Mouse (Mus musculus) embryo, embryonic 11.5 days (tissue): ENCODE results near the gene Kcnd3.
"Not testable (repeated sequence)": the region's sequence is repeated elsewhere in the genome, so short reads cannot be mapped to it uniquely, and the experiment has no call there.

Experiments used
- DNase-seq: peaks from one replicate; pipeline ENCODE4 v3.0.0-alpha.2; 2012; ENCODE audit warnings: low read depth, low spot score

The Kcnd3 gene

DNA sequence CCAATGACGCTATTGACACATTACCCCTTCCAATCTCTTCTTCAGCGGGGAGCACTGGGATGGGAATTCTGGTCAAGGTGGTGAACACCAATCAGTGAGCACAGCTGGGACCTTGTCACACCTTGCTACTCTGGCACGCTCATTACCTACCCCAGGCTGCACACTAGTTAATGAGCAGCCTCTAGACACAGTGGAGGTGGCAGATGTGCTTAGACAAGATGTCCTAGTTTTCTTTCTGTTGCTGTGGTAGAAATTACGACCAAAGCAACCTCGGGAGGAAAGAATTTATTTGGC, 245.0 kb downstream of the Kcnd3 start:
- DNase-seq: no peak

DNA sequence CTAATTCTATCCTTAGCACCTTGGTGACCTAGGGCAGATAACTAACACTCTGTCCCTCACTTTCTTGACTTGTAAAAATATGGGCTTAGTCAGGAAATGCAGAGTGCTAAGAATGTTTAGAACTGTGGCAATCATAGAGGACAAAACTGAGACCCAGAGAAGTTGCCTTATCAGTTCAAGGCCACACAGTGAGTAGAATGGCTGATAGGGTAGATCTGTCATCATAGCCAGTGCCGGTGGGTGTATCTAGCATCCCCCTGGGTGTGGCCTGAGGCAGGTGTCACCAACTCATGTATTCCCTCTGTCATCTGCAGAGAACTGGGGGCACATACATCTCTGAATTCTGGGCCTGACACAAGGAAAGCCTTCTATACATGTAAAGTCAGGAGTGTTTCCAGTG, 246.2 kb downstream of the Kcnd3 start:
- DNase-seq: no peak

DNA sequence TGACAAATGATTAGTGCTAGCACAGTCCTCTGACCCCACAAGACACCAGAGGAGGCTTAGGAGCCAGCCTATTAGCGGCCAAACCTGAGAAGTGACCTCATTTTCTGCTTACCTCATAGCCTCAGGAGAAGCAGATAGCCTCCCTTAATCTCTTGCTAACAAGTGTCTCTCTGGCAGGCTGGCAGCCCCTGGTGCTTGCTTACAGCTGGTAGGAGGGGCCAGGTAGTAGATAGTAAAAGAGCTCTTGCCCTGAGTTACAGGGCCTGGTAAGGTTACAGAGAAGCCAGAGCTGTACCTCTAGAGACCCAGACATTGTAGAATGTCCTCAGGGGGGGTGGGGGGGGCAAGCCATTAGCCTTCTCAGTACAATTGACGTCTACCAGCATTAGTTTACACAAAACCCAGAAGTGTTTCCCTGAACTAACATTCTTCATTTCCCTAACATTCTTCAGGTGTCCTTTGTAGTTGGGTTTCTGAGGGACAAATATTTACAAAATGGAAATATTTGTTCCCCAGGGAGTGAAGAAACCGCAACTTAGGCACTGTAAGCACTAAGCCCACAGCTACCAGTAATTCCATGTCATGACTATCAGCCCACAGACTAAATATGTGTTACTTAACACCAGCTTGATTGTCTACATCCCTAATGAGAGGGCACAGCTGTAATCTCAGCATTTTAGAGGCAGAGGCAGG, 247.3 kb downstream of the Kcnd3 start:
- no peak for DNase-seq

DNA sequence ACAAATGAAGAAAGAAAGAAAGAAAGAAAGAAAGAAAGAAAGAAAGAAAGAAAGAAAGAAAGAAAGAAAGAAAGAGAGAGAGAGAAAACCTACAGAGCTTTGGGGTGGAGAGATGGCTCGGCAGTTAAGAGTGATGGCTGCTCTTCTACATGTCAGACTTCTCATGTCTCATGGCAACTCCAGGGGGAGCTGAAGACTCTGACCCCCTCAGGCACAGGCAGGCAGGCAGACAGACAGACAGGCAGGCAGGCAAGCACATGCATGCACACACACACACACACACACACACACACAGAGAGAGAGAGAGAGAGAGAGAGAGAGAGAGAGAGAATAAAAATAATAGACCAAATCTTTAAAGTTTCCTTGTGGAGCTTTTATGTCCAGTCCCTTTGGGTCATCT, 248.7 kb downstream of the Kcnd3 start:
- DNase-seq: not testable (repeated sequence)

DNA sequence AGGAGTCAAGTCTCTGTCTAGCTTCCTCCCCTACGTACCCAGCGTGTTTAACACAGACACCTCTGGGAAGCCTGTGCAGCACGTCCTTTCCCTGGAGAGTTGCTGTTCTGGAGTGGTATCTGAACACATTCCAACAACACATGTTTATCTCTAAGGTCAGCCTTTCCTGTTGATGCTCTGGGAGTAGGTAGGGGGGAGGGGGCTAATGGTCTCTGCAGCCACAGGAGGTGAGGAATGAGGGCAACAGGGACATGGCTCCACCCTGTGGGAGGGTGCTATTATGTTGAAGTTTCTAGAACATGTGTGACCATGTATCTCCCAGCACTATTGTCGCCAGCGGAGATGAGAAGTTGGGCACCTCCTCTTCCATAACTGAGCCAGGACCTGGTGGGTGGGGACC, 249.3 kb downstream of the Kcnd3 start:
- no peak for DNase-seq

DNA sequence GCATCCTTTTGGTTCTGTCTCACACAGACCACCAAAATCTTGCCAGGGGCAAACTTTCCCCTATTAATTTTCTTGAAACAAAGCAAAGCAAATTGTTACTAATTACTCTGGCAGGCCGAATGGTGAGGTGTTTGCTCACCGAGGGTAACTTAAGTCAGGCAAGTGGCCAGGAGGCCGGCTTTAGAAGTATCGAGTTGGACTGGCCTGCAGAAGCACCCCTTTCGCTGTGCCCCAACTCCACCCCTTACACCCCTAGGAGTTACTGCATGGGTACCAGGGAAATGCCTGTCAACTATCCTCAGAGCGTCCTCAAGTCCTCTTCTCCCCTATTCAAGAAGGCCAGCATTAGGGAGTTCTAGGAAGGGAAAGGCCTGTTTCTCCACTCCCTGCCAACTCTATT, 251.4 kb downstream of the Kcnd3 start:
- DNase-seq: no peak

DNA sequence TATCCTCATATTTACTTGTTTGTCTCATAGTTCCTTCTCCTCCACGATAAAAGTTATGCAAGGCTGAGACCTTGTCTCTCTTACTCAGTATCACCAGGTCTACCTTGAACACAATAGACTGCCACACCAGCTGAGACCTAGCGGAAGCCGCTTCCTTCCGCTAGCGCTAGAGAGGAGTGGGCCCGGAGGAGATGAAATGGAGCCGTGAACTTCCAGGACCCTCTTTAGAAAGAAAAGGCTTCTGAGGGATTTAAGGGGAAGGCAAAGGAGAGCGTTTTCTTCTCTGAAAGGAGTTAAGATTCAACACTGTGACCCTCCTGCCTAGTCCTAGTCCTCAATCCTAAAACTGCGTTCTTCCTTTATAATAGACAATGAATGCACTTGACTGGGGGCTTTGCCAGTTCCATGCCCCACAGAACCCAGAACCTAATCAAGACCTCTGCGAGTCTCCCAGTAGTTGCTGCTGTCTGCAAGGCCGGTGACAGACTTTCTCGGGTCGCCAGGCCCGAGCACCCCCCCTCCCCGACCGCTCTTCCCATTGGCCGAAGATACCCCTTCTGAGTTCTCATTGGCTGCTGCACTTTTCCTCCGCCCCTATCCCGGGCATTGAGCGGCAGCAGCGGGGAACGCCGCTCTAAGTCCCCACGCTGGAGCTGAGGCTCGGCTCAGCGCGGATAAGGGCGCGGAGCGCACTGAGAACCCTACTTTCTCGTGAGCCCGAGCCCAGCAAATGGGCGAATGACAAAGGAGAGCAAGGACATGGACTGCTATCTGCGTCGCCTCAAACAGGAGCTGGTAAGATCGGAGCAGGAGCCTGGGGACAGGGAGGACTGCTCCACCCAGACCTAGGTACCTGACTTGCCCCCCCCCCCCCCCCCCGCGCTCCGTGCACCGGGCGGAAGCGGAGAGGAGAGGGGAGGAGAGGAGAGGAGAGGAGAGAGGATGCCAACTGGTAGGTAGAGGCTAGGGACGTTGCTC, 252.2 kb downstream of the Kcnd3 start, which contains the start of gene Inka2:
Gene Inka2, plus strand, starts transcription at position 569 of the 978 bp plus-strand sequence.
- DNase-seq: peak; percentile 78

DNA sequence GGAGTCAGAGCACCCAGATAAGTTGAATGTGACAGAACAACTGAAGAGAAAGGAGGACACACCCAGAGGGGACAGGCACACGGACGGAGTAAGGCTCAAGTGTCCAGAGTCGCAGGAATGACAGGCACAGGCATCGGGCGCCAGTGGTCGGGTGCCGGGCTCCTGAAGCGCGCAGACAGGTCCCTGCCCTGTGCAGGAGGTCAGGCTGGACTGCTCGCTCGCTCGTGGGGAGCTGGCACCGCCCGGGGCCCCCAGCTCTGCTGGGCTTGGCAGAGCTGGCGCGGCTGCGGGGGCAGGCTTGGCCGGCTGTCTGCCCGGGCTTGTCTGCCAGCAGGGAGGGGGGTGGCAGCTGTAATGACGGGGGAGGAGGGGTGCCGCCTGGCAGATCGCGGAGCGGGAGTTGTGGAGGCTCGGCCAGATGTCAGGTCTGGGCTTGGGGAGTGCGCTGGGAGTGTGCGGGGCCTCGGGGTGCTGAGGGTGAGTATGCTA, 253.0 kb downstream of the Kcnd3 start:
- DNase-seq: no peak

DNA sequence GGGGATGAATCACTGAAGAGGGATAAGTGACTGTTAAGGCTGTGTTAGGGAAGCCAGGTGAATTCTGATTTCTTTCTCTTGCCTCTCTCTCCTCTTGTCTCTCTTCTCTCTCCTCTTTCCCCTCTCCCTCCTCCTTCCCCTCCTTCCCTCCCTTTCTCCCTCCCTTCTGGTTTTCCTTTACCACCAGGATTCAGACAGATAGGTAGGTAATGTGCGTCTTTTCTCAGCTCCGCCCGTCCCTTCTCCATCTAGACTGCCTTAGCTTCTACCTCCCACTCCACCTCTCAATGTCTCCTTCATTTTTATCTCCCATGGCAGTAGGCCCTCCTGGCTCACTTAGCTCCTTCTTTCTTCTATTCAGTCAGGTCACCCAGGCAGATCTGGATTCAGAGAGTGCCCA, 253.4 kb downstream of the Kcnd3 start:
- DNase-seq: no peak

DNA sequence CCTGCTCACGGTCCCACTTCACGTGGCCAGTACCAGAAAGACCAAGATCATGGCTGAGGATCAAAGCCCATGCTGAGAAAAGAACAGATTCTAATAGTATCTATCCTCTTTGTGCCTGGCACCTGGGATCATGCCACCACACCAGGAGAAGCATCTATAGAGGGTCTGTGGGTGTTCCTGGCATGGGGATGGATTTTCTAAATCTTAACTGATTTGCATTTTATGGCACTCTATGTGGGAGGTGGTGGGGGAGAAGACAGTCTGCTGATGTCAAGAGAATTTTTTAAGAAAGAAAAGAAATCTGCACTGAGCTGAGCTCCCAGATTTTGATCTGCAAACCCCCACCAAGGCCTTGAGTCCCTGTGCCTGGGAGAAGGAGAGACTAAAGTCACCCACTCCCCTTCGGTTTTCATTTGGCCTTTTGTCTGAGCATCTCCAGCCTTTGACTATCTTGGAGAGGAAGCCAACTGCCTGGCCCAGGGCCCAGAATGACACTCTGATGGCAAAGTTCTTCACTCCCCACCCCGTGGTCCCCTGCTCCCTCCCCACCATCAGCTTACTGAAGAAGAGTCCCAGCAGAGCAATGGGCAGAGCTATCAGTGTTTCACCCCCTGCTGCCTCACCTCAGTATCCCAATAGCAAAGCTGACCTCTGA, 254.4 kb downstream of the Kcnd3 start:
- DNase-seq: no peak

DNA sequence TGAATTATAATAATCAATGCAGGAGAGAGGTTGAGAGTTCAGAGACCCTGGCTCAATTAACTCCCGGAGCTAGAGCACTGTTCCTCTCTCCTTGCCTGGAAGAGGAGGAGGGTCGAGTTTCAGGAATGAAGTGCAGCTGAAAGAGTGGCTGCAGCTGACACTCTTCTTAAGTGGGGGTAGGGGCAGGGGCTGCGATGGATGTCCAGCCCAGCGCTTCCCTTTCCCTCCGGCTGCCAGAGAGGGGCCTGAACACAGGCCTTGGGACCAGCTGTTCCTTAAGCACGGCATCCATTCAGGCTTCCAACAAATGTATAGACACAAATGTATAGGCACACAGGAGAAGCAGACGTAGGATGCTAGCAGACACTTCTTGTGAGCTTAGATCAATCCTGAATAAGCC, 255.5 kb downstream of the Kcnd3 start:
- DNase-seq: no peak

DNA sequence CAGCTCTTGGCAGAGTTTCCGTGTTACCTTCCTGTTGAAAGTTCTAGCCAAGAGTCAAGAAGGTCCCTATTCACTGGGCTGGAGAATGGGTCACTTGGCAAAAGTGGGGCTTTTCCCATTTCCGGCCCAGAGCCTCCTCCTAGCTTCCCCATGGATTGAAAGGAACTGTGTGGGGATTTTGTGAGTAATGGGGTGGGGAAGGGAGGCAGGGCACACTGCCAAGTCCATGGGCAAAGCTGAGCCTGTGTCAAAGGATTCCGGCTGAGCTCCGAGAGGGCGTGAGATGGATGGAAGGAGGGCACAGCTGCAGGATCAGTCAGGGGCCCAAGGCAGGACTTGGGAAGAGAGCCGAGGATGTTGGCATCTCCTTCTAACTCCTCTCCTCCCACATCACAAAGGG, 258.1 kb downstream of the Kcnd3 start:
- DNase-seq: no peak

DNA sequence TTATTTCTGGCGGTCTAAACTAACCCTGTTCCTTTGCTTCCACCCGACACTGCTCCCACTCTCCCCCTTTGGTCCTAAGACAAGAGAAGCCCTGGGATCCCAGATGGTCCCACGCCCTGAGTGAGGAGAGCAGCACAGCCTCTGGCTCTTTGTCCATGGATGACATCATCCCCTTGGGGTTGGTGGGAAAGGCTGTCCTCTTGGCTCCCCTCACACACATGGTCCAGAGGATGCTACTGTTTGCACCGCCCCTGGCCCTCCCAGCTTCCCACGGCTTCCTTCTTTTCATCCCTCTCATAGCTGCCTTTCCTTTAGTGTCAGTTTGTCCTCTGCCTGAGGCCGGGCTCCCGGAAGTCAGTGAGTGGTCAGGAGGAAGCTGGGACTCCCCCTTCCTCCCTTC, 259.6 kb downstream of the Kcnd3 start:
- DNase-seq: no peak

DNA sequence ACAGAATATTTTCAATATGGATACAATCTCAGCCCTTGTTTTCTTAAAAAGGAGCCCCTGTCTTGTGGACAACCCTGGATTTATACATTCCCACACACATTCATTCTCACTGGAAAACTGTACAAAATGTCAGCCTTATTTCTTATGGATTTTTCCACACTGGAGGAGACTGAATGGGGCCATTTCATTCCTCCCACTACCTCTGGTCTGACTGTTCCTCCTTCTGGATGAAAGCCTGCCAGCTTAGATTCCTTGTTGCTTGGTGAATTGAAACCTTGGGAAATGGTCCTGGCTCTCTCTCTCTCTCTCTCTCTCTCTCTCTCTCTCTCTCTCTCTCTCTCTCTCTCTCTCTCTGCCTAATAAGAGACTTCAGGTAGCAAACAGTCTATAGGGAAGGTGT, 260.7 kb downstream of the Kcnd3 start:
- DNase-seq: no peak

DNA sequence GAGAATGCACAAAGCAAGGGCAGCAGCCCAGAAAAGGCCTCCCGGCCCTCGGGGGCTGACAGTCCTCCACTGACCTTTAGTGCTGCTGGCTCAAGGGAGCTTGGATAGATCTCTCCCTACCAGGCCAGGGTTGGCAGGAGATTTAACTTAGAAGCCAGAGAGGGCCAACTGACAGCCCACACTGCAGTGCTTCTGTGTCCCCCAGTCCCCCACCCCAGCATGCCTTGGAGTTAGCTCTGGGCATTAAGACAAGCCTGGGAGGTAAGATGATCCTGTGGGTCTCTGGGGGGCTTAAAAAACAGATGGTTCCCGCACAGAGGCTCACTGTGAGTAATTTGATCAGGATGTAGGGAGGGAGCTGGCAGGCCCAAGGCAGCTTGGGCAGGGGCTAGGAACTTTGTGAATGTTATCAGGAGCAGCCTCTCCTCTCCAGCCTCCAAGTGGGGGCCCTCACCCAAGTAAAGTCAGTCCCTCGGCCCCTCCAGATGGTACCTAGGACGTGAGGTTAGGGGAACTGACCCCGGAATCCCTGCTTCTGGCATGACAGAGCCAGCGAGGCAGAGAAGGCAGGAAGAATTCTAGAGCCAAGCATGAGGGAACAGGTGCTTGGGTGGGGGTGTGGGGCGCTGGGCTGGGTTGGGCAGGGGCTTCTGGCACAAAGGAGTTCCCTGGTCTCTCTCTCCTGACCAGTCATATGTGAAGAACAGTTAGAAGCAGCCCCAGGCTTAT, 262.1 kb downstream of the Kcnd3 start:
- DNase-seq: no peak

DNA sequence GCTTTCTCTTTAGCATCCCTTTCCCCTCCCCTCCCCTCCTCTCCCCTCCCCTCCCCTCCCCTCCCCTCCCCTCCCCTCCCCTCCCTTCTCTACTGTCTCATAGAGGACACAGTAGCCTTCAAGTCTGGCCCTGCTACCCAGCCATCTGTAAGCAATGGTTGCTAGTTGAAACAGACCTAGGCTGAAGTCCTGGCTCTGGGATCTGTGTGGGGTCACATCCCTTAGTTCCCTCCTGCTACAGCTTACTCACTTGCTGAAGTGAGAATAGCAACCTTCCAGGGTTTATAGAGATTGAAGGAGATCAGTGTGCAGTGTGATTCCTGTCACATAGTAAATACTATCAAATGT, 262.7 kb downstream of the Kcnd3 start:
- DNase-seq: no peak

DNA sequence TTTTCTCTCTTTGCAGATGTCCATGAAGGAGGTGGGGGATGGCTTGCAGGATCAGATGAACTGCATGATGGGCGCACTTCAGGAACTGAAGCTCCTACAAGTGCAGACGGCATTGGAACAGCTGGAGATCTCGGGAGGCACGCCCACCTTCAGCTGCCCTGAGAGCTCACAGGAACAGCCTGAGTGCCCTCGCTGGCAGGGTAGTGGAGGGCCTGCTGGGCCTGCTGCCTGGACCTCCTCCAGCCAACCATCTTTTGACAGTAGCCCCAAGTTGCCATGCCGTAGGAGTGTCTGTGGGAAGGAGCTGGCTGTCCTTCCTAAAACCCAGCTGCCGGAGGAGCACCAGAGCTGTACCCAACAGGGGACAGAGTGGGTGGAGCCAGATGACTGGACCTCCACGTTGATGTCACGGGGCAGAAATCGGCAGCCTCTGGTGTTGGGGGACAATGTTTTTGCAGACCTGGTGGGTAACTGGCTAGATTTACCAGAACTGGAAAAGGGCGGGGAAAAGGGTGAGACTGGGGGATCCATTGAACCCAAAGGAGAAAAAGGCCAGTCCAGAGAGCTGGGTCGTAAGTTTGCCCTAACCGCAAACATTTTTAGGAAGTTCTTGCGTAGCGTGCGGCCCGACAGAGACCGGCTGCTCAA, 264.3 kb downstream of the Kcnd3 start:
- no peak for DNase-seq

DNA sequence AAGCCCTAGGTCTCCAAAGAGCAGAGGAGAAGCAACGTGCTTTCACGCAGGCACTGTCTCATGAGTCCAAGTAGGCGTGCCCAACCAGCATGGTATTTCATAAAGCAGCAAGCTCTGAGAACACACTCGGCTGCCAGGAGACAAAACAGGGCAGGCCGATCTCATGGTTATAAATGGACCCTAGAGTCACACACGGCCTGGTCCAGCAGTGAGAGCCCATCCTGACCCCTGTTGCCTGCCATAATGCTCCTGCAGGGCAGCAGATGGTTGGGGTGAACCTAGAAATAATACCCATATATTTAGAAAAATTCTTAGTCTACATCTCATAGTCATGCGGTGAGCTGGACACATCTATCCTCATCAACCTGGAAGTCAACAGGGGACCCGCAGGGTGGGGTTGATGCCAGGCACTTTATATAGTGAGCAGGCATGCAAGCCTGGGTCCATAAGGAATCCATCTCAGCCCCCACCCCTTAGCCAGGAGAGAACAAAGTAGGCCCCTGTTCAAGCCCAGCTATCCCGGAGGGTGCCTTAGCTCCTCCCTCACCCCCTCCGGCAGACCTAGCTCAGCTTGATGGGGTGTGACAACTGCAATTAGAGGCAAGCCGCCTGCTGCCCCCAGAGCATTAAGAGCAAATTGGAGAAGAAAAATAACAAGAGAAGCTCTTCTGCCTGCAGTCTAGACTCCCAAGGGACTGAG, 265.9 kb downstream of the Kcnd3 start:
- no peak for DNase-seq

DNA sequence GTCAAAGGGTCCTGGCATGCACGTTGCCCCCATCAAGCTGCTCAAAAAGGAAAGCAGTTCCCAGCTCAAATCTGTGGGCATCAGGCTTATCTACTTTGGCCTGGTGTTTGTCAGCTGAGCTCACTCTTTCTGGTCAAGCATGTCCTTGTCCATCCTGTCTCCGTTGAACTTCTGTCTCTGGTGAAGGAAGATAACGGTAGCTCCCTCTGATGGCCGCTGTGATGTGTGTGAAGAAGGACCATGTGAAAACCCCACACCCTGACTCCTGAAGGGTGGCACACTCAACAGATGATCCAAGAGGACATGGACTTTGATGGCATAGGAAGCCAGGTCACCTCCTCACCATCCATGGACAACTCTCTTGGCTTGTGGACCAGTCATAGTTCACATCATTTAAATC, 266.6 kb downstream of the Kcnd3 start:
- no peak for DNase-seq

DNA sequence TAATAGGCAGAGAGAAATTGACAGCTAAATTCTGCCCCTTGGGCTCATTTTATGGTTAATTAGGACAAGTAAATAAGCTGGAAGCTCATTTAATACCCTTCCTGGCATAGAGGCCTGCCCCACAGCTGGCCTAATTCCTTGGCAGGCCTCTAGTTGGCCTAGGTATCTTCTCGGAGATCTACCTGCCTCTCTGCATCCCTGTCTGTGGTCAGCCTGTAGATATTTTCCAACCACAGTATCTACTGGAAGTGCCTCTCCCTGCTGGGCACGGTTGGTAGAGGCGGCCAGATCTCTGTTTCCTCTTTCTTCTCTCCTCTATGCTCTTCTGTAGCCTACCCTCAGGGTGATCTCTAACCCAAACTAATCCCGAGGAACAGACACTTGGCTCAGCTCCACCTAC, 267.8 kb downstream of the Kcnd3 start:
- DNase-seq: no peak

DNA sequence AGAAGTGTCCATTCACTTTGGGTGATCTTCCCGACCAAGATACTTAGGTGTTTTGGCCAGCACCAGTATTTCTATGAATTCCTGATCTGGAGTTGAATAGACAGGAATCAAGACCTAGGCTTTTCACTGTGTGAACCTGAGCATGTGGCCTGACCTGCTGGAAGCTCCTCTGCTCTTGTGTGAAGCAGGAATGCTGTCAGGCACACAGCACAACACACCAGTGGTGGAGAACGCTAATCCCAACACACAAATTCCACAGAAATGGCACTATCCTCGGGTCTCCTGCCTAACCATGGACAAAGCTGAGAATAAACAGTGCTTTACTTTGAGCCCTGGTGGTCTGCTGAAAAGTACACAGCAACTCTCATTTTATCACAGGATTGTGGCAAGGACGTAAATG, 268.4 kb downstream of the Kcnd3 start:
- DNase-seq: no peak
